Mouse (Mus musculus) heart, embryonic 14.5 days (tissue): ENCODE measurements around the gene Anxa11. TPM values are rescaled to one million over a fixed set of nuclear protein-coding genes. Genes with fewer than 3 reads are reported as not detected.

Experiments
- ATAC-seq: fragments of 200-750 bp; cut with Nextera tagmentation; 2 replicates; pipeline ENCODE4 v1.8.0; 2017; ENCODE audit warnings: low read depth, moderate TSS enrichment; ENCODE audit not compliant: insufficient number of reproducible peaks, insufficient read depth, low FRiP score
- H3K27ac ChIP-seq, 2 experiments: fragments of 200-500 bp in 1 of 2; fragments of 300-500 bp in 1 of 2; sonication (generic) in 1 of 2; replicated peaks in 1 of 2; 2 replicates each; pipeline ENCODE4 v1.5.1; 2012 to 2014; ENCODE audit warnings: low read depth in 2 of 2, low read length in 2 of 2, control low read depth in 1 of 2, mild to moderate bottlenecking in 1 of 2, mixed read lengths in 1 of 2; ENCODE audit not compliant: control insufficient read depth in 1 of 2, insufficient read depth in 1 of 2
- H3K27me3 ChIP-seq: fragments of 300-500 bp; sonication (generic); 2 replicates; pipeline ENCODE4 v1.6.1; 2014; ENCODE audit warnings: mild to moderate bottlenecking, low read length, control low read depth; ENCODE audit not compliant: control insufficient read depth, insufficient read depth
- H3K36me3 ChIP-seq: fragments of 300-500 bp; sonication (generic); 2 replicates; pipeline ENCODE4 v1.6.1; 2014; ENCODE audit warnings: mild to moderate bottlenecking, control low read depth, low read length, mixed read lengths; ENCODE audit not compliant: control insufficient read depth, insufficient read depth
- H3K4me1 ChIP-seq, 2 experiments: fragments of 200-500 bp in 1 of 2; fragments of 300-500 bp in 1 of 2; sonication (generic) in 1 of 2; 2 replicates each; pipeline ENCODE4 v1.6.1; 2012 to 2014; ENCODE audit warnings: low read length in 2 of 2, control low read depth in 1 of 2, mixed read lengths in 1 of 2; ENCODE audit not compliant: control insufficient read depth in 2 of 2, insufficient read depth in 2 of 2
- H3K4me2 ChIP-seq: fragments of 300-500 bp; sonication (generic); 2 replicates; pipeline ENCODE4 v1.6.1; 2014; ENCODE audit warnings: mild to moderate bottlenecking, low read length
- H3K4me3 ChIP-seq, 2 experiments: fragments of 200-500 bp in 1 of 2; fragments of 300-500 bp in 1 of 2; sonication (generic) in 1 of 2; 2 replicates each; pipeline ENCODE4 v1.5.1; 2012 to 2014; ENCODE audit warnings: low read length in 2 of 2, mild to moderate bottlenecking in 2 of 2, control low read depth in 1 of 2, low read depth in 1 of 2, moderate library complexity in 1 of 2; ENCODE audit not compliant: control insufficient read depth in 1 of 2, insufficient read depth in 1 of 2
- H3K9ac ChIP-seq: fragments of 300-500 bp; sonication (generic); 2 replicates; pipeline ENCODE4 v1.6.1; 2014; ENCODE audit warnings: mild to moderate bottlenecking, low read length
- H3K9me3 ChIP-seq: fragments of 300-500 bp; sonication (generic); 2 replicates; pipeline ENCODE4 v1.6.1; 2016; ENCODE audit warnings: low read length, control low read depth; ENCODE audit not compliant: control insufficient read depth
- WGBS: fragments of 180-500 bp; shearing (Covaris S2); extraction: QIAGEN DNeasy Blood & Tissue Kit; methylation state at CpG from one replicate; pipeline ENCODE4 v1.1.7; 2014; 5-methylcytosine and 5-hydroxymethylcytosine counted together
- polyA plus RNA-seq: library from polyadenylated mRNA; unstranded; fragments of >200 nt; fragmentation: Nextera tagmentation; extraction: Ambion mirVana; gene quantifications from 2 replicates; pipeline ENCODE4 v1.2.1, GENCODE M21; 2014

The Anxa11 gene
- polyA plus RNA-seq, 1 experiment from 2014 or later, result 29.4 TPM

DNA sequence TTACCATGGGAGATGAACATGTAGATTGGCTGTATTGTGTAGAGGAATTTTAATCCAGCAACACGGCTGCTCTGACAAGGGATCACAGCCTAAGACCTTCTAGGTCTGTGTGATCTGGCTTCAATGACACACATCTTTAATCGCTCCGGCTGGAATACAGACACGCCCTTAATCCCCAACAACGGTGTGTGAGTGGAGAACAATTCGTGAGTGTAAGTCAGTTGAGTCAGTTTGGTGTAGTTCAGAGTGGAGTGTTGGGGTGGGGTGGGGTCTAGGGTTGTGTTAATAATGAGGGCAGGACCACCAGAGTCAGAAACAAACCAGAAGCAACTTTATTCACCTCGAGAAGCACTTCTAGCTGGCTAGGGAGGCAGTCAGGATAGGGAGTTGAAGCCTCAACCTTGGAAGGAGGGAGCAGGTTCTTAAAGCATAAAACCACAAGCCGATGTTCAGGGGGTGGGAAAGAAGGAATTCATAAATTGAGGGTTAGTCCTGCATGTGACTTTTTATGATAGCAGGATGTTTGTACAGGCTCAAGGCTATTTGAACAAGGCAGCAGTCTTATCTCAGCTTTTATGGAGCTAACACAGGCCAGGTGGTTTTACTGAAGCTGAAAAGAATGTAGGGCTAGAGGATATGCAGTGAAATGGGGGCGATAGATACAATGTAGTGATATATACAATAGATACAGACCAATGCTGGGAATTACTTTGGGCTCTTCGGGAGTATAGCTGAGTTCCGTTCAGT lies 15.9 kb upstream of the Anxa11 start:
- no peaks in the 10 kb centered on the region for H3K36me3 ChIP-seq
- no peak overlapping the region for H3K9ac ChIP-seq
- peaks cover 2 to 4% of the 10 kb centered on the region in 2 experiments; a peak in 1 of 4 replicates for H3K4me1 ChIP-seq
- H3K4me3 ChIP-seq, result no peak overlapping the region
- no peak overlapping the region for H3K27ac ChIP-seq
- 85% methylated on average over 11 of the region's 11 CpGs for whole genome bisulfite sequencing
- ATAC-seq, result no peak
- no peaks in the 10 kb centered on the region; the same call in 1 of the 2 replicates for H3K27me3 ChIP-seq
- H3K4me2 ChIP-seq, result no peak overlapping the region
- no peaks in the 10 kb centered on the region for H3K9me3 ChIP-seq

DNA sequence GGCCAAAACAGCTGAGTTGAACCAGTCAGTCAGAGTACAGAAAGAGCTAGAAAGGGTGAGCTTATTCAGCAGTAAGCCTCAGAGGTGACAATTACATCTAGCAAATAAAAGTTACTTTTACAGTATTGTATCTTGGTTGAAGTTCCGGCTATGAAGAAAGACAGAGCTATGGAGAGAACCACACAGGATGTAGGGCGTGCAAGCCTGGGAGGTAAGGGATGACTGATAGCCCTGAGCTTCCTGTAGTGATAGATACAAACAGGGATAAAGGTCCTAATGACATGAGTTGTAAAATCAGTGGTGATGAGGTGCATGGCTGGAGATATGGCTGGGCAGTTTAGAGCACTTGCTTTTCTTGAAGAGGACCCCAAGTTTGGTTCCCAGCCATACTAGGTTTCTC lies 15.1 kb upstream of the Anxa11 start:
- no peak for ATAC-seq
- Histone ChIP-seq H3K27me3 (no peaks in the 10 kb centered on the region; the same call in 1 of the 2 replicates), H3K4me2 (no peak overlapping the region), H3K4me3 (no peak overlapping the region), H3K9ac (no peak overlapping the region), H3K27ac (no peak overlapping the region), H3K4me1 (peaks cover 2 to 7% of the 10 kb centered on the region in 2 experiments; a peak in 3 of 4 replicates), H3K36me3 (no peaks in the 10 kb centered on the region), H3K9me3 (no peaks in the 10 kb centered on the region)
- WGBS, result 85% methylated on average over 2 of the region's 2 CpGs

DNA sequence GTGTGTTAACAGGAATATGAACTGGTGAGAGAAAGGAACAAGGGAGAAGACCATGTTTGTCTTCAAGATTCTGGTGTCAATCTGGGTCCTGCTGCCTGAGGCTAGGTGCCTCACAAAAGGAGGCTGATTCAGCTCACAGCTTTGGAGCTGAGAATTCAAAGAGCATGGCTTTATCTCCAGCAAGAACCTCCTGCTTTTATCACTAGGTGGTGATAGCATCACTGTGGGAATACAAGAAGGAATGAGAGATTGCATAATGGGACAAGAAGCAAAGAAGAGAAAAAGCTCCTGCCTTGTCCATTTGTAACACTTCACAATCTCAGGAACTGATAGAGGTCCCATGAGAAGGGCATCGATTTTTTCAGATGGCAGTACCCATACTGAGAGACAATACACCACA lies 10.6 kb upstream of the Anxa11 start:
- H3K9me3 ChIP-seq, result no peaks in the 10 kb centered on the region
- peaks cover 6 to 15% of the 10 kb centered on the region in 2 experiments; a peak in 3 of 4 replicates for H3K4me1 ChIP-seq
- no peaks in the 10 kb centered on the region for H3K27me3 ChIP-seq
- 10% methylated on average over 1 of the region's 1 CpGs for WGBS
- no peak overlapping the region for H3K4me2 ChIP-seq
- H3K9ac ChIP-seq, result no peak overlapping the region
- no peak for ATAC-seq
- no peaks in the 10 kb centered on the region for H3K36me3 ChIP-seq
- H3K4me3 ChIP-seq, result no peak overlapping the region
- H3K27ac ChIP-seq, result no peak overlapping the region

DNA sequence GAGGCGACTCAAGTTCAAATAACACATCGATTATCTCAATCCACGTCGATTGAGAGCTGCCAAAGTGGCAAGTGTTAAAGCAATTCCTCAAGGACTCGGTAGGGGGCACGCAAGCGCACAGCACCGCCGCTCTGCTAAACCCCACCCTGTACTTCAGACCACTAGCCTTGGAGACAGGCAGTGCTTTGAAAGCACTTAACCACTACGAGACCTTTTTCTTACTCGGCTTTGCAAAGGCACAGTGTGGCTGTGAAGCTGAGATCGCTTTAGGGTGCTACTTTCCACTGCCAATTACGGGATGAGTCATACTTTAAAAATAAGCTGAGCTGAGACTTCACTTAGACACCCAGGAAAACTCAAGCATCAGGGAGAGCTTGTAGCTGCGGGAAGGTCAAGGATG lies 9.7 kb upstream of the Anxa11 start:
- H3K4me2 ChIP-seq, result peak overlapping the region; percentile 24
- no peaks in the 10 kb centered on the region for H3K9me3 ChIP-seq
- ATAC-seq, result peak; percentile 84
- no peaks in the 10 kb centered on the region for H3K27me3 ChIP-seq
- H3K4me1 ChIP-seq, result peaks cover 6 to 15% of the 10 kb centered on the region in 2 experiments; a peak in 3 of 4 replicates
- no peak overlapping the region for H3K4me3 ChIP-seq
- WGBS, result 4% methylated on average over 14 of the region's 14 CpGs
- peak overlapping the region; percentile 25; the same call in 1 of the 2 replicates for H3K9ac ChIP-seq
- no peaks in the 10 kb centered on the region for H3K36me3 ChIP-seq
- peak overlapping the region; percentile 51 to 61 for H3K27ac ChIP-seq

DNA sequence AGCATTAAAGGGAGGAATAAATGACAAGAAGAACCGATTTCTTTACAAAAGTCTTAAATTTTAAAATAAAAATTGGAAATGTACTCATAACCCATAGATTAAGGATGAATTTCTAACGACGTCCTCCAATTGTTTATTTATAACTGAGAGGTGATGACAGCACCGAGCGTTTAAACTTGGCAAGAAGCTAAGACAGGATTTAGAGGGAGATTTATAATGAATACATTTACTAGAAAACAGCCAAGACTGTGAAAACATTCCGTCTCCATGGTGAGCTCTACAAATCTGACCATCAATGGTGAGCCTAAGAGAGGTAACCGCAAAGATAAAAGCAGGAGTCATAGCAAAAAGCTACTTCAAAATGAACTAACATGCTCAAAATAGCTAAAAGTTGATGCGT lies 3.5 kb upstream of the Anxa11 start:
- Histone ChIP-seq H3K27me3 (no peaks in the 10 kb centered on the region; the same call in 1 of the 2 replicates), H3K36me3 (no peaks in the 10 kb centered on the region), H3K4me1 (peaks cover 7 to 10% of the 10 kb centered on the region in 2 experiments; a peak in 3 of 4 replicates), H3K4me3 (no peak overlapping the region), H3K27ac (no peak overlapping the region), H3K9me3 (no peaks in the 10 kb centered on the region), H3K9ac (no peak overlapping the region), H3K4me2 (no peak overlapping the region)
- no peak for ATAC-seq
- WGBS, result 47% methylated on average over 8 of the region's 8 CpGs

DNA sequence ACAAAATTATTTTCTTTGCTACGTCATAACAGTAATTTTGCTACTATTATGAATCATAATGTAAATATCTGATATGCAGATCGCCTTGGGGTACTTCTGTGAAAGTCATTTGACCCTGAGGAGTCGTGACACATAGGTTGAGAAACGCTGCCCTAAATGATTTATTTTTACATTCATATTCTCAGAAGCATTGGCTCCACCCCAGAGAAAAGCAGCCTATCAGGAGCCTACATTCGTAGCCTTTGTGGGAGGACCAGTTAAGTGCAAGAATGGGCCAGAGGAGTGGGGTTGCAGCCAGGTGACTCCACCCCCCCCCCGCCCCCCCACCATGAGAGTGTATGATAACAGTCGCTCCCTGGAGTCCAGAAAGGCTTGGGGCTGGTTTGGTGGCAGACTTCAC lies 2.2 kb upstream of the Anxa11 start:
- Histone ChIP-seq H3K27me3 (no peaks in the 10 kb centered on the region; the same call in 1 of the 2 replicates), H3K9ac (no peak overlapping the region), H3K27ac (no peak overlapping the region), H3K4me3 (no peak overlapping the region), H3K4me1 (peaks cover 7 to 10% of the 10 kb centered on the region in 2 experiments; a peak in 3 of 4 replicates), H3K4me2 (no peak overlapping the region), H3K36me3 (no peaks in the 10 kb centered on the region), H3K9me3 (no peaks in the 10 kb centered on the region)
- 63% methylated on average over 7 of the region's 7 CpGs for WGBS
- no peak for ATAC-seq

DNA sequence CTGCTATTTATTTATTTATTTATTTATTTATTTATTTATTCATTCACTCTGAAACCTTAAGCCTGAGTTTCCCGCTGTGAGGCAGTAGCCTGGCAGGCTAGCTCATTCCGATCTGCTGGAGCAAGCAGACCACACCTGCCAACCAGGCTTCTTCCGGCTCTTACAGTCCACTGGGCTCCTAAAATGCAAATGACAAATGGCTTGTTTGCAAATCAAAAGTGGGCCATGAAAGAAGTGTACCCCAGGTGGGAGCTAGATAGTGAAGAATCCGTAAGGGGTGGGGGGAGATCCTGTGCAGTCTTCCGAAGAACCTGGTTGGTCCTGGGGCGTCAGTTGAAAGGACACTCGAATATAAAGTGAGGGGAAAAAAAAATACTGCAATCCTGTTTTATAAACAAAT lies 995 bp upstream of the Anxa11 start:
- Histone ChIP-seq H3K27ac (no peak overlapping the region), H3K9ac (no peak overlapping the region), H3K4me1 (peaks cover 3 to 10% of the 10 kb centered on the region in 2 experiments; a peak in 3 of 4 replicates), H3K4me2 (no peak overlapping the region), H3K27me3 (no peaks in the 10 kb centered on the region; the same call in 1 of the 2 replicates), H3K4me3 (no peak overlapping the region), H3K36me3 (no peaks in the 10 kb centered on the region), H3K9me3 (no peaks in the 10 kb centered on the region)
- 29% methylated on average over 7 of the region's 7 CpGs for WGBS
- ATAC-seq, result no peak
